Mouse (Mus musculus) monocyte, adult 2 months (primary cell): ENCODE results near the gene Ankrd40.

ENCODE experiments used
- DNase-seq, 2 experiments: peaks; one replicate each; pipeline ENCODE4 v3.0.0; 2022; ENCODE audit warnings: low spot score in 2 of 2, low read depth in 1 of 2

Gene Ankrd40

DNA sequence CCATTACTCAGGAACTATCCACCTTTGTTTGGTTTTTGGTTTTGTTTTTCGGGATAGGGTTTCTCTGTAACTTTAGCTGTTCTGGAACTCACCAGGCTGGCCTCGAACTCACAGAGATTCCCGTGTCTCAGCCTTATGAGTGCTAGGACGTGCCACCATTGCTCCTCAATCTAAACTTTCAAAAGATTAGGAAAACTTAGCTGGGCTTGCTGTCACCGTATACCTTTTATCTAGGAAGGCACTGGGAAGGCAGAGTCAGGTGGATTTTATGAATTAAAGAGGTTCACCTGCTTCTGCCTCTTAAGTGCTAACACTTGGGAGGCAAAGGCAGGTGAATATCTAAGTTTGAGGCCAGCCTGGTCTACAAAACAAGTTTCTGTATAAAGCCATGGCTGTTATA, 5.2 kb upstream of the Ankrd40 start:
- DNase-seq = no peak

DNA sequence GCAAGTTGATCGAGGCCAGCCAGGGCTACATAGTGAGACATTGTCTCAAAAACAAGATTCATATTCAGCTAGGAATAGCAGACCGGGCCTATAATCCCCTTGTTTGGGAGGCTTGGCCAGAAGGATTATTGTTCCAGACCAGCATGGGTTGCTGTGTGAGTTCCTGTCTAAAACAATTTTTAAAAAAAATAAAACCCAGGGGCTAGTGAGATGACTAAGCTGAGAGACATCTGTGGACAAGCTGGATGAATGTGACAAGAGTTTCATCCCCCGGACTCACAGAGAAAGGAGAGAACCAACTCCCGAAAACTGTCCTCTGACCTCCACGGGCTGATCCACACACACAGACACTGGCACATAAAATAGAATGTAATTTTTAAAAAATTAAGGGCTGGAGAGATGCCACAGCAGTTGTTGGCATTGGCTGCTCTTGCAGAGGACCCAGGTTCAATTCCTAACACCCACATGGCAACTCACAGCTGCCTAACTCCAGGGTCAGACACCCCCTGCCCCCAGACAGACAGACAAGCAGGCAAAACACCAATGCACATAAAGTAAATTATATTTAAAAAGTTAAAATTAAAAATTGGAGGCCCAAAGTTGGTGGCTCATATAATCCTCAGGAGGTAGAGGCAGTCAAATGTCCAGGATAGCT, 4.4 kb upstream of the Ankrd40 start:
- no peak for DNase-seq

DNA sequence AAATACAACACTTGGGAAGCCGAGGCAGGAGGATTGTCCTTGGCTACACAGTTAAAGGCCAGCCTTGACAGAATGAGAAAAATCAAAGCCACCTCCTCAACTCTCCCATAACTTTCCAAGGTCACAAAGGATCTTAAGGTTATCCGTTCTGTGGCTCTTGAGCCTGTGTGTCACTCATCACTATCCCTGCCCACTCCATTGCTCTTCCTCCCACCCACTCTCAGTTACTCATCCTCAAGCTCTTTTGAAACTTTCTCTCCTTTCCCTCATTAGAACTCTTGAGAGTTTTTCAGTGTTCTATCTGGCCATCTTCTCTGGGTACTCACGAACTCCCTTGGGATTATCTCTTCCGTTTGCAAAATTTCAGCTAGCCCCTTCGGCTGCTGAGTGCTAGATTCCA, 3.2 kb upstream of the Ankrd40 start:
- no peak for DNase-seq

DNA sequence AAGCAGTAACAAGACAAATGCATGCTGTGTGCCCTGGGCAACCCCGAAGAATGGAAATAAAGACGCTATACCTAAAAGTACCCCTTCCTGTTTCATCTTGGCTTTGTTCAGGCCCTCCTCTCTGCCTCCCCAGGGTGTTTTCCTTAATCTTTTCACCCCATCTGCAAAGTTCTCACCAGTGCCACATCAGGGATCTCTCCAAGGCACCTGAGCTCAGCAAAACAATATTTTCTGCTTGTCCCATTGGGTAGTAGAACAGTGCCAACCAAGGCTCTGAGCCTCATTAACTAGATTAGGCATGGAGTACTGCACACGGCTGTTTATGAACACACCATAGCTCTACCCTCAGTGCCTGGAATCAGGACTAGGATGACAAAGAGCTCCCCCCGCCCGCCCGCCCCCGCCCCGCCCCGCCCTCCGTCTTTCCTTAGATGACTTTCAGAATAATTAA, 815 bp upstream of the Ankrd40 start:
- DNase-seq = no peak

- DNase-seq = no peak
Measured at GRCm38 (mm10) chr11:94328644-94329025, 834 bp downstream of the Ankrd40 start.

DNA sequence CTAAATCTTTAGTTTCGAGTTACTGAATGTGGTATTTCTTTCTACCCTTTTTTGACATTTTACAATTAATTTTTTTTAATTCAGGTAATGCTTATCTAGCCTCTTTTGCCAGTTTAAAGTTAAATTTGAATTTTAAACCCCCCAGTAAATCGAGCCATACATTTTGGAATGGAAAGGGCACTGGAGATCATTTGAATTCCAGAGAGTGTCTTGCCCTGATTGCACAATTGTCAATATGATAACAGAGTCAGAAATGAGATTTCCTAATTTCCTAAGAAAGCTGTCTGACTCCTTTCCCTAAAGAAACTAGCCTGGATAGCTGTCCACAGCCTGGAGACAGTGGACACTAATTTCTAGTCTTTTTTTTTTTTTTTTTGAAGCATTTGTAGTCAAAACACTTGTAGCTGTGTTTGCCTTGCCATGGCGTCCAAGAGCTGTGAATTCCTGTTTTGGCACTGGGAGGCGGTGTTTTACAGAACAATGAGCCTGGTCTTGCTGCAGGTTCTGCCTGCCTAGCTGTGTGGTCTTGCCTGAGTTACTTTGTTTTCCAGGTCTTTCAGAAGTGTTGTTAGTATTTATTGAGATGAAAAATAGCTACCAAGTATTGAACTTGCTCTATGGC, 1.6 kb downstream of the Ankrd40 start:
- DNase-seq = no peak

- no peak for DNase-seq
Measured at GRCm38 (mm10) chr11:94330211-94330610, 2.4 kb downstream of the Ankrd40 start.

DNA sequence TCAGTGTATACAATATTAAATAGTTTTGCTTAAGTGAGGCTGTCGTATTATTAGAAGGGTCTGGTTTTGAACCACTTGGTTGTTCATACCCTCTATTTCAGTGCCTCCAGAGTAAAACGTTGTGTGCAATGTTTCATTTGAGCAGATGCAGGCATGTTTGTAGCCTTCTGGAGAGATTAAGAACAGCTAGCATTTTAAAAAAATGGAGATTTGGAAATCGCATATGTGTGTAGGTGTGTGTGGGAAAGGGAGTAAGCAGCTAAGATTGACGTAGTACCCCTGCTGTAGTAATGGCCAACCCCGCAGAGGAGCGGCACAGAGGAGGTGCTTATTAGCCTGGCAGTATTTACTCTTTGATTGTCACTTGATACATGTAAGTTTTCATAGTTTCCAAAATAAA, 4.9 kb downstream of the Ankrd40 start:
- DNase-seq = no peak

- no peak for DNase-seq
Measured at GRCm38 (mm10) chr11:94334386-94334968, 6.7 kb downstream of the Ankrd40 start.

- DNase-seq = no peak
Measured at GRCm38 (mm10) chr11:94336551-94336950, 8.8 kb downstream of the Ankrd40 start.

GRCm38 (mm10) chr11:94338347-94338746, 10.5 kb downstream of the Ankrd40 start:
- DNase-seq = no peak

GRCm38 (mm10) chr11:94339732-94340585, 12.2 kb downstream of the Ankrd40 start:
- no peak for DNase-seq

DNA sequence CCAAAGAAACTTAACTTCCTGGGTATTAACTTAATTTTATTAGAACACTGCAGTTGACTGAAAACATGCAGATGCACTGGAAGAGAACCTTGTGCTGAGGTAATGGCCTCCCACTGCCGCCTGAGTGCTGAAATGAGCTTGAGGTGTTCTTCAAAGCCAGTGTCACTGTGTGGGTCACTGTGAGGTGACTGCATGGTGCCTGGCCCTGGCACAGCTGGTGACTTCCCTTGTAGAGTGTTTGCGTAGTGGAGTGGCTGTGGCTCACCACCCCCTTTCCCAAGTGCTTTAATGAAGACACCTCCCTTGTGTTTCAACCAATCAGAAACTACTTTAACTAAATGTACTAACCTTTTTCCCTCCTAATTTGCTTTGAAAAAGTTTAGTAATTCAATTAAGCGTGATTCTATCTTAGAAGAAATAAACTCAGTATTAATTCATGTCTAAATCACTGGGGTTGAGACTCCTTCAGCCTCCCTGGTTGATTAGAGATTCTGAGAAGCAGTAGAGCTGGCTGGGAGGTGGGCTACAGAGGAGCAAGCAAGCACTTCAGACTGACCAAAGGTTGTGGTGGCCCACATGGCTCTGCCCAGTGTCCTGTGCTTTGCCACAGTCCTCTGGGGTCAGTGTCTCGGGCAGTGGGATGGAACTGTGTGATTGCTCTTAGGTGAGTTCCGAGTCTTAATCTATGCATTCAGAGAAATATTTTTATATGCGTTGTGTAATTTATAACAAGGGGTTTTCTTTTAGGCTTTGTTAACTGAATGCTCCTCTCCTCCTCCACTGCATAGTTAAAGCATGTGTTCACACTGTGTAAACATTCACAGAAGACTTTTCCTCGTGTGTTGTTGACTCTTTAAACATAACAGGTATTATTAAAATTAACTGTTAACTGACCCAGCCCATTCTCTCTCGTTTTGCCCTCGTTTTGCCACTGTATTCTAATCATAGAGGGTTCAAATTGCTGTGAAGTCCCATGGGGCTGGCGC, 13.4 kb downstream of the Ankrd40 start:
- DNase-seq = no peak

- DNase-seq = no peak
Measured at GRCm38 (mm10) chr11:94342114-94342905, 14.5 kb downstream of the Ankrd40 start.

GRCm38 (mm10) chr11:94343955-94344358, 16.2 kb downstream of the Ankrd40 start:
- no peak for DNase-seq

GRCm38 (mm10) chr11:94344470-94344869, 16.7 kb downstream of the Ankrd40 start:
- DNase-seq = no peak

- no peak for DNase-seq
Measured at GRCm38 (mm10) chr11:94345926-94346325, 18.1 kb downstream of the Ankrd40 start.

- no peak for DNase-seq
Measured at GRCm38 (mm10) chr11:94346611-94347010, 18.8 kb downstream of the Ankrd40 start.

DNA sequence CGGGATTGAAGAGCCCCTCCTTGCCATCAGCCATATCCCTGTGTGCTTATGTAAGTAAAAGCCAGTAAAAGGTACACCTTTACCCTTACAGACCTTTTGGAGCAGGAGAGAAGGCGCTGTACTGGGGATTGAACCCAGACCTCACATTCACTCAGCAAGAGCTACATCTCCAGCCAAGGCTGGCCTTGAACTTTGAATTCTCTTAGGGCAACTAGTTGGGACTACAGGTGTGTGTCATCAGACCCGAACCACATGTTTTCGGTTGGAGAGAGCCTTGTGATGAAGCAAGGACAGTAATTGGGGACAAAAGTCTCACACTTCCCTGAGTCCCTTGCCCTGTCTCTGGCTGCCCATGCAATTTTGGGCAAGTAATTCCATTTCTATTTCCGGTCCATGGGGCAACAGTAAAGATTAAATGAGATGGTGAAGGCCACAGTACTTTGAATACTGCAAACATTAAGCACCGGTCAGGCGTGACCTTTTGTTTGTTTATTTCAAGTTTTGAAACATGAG, 19.3 kb downstream of the Ankrd40 start:
- no peak for DNase-seq
